Mouse (Mus musculus): ENCODE results near the gene Sun2. TPM values are rescaled to one million over a fixed set of nuclear protein-coding genes. Genes with fewer than 3 reads are reported as not detected.
A peak's percentile ranks its signal among the peaks of the same experiment; 100 is the strongest.

The Sun2 gene
- polyA plus RNA-seq, 1 experiment from 2014 or later, result 8.6 TPM

- Histone ChIP-seq H3K9me3 (ENCODE audit: low read depth, low read length) (no peaks in the 10 kb centered on the region), H3K4me1 (ENCODE audit: insufficient read depth) (no peaks in the 10 kb centered on the region), H3K4me3 (ENCODE audit: low read depth, low read length) (no peak overlapping the region), H3K4me2 (no peak overlapping the region), H3K27me3 (ENCODE audit: insufficient read depth, low read length) (no peaks in the 10 kb centered on the region), H3K36me3 (ENCODE audit: insufficient read depth) (no peaks in the 10 kb centered on the region), H3K27ac (ENCODE audit: low read depth) (no peak overlapping the region), H3K9ac (no peak overlapping the region)
- WGBS, result 77% methylated on average over 4 of the region's 4 CpGs
- DNase-seq (no peak), ATAC-seq (ENCODE audit: insufficient read depth) (no peak)
- no peak for TF ChIP-seq CTCF (IDR thresholded peaks at IDR 0.05; ENCODE audit: low read depth)
Measured at GRCm38 (mm10) chr15:79755176-79755575, 12.8 kb upstream of the Sun2 start.

GRCm38 (mm10) chr15:79753873-79754272, 11.5 kb upstream of the Sun2 start:
- no peaks in the 10 kb centered on the region for H3K27me3 ChIP-seq (ENCODE audit: insufficient read depth, low read length)
- WGBS, result 45% methylated on average over 4 of the region's 4 CpGs
- H3K36me3 ChIP-seq (ENCODE audit: insufficient read depth), result no peaks in the 10 kb centered on the region
- H3K27ac ChIP-seq (ENCODE audit: low read depth), result no peak overlapping the region
- no peak overlapping the region for H3K9ac ChIP-seq
- no peak for TF ChIP-seq CTCF (IDR thresholded peaks at IDR 0.05; ENCODE audit: low read depth)
- DNase-seq (no peak), ATAC-seq (ENCODE audit: insufficient read depth) (no peak)
- no peak overlapping the region for H3K4me2 ChIP-seq
- H3K4me3 ChIP-seq (ENCODE audit: low read depth, low read length), result no peak overlapping the region
- no peaks in the 10 kb centered on the region for H3K9me3 ChIP-seq (ENCODE audit: low read depth, low read length)
- H3K4me1 ChIP-seq (ENCODE audit: insufficient read depth), result no peaks in the 10 kb centered on the region

- H3K4me2 ChIP-seq, result no peak overlapping the region
- H3K27me3 ChIP-seq (ENCODE audit: insufficient read depth, low read length), result no peaks in the 10 kb centered on the region
- no peaks in the 10 kb centered on the region for H3K9me3 ChIP-seq (ENCODE audit: low read depth, low read length)
- ATAC-seq (ENCODE audit: insufficient read depth) (no peak; the same call in 1 of the 2 replicates), DNase-seq (no peak)
- no peak overlapping the region for H3K27ac ChIP-seq (ENCODE audit: low read depth)
- no peaks in the 10 kb centered on the region for H3K36me3 ChIP-seq (ENCODE audit: insufficient read depth)
- 92% methylated on average over 3 of the region's 3 CpGs for WGBS
- no peak overlapping the region for H3K4me3 ChIP-seq (ENCODE audit: low read depth, low read length)
- no peaks in the 10 kb centered on the region for H3K4me1 ChIP-seq (ENCODE audit: insufficient read depth)
- no peak for TF ChIP-seq CTCF (IDR thresholded peaks at IDR 0.05; ENCODE audit: low read depth)
- no peak overlapping the region for H3K9ac ChIP-seq
Measured at GRCm38 (mm10) chr15:79753420-79753752, 11.1 kb upstream of the Sun2 start.

- Histone ChIP-seq H3K27me3 (ENCODE audit: insufficient read depth, low read length) (no peaks in the 10 kb centered on the region), H3K27ac (ENCODE audit: low read depth) (no peak overlapping the region), H3K4me3 (ENCODE audit: low read depth, low read length) (no peak overlapping the region), H3K4me1 (ENCODE audit: insufficient read depth) (no peaks in the 10 kb centered on the region), H3K36me3 (ENCODE audit: insufficient read depth) (no peaks in the 10 kb centered on the region), H3K9ac (no peak overlapping the region), H3K9me3 (ENCODE audit: low read depth, low read length) (no peaks in the 10 kb centered on the region), H3K4me2 (no peak overlapping the region)
- DNase-seq (peak; percentile 84), ATAC-seq (ENCODE audit: insufficient read depth) (peak; percentile 45; the same call in 1 of the 2 replicates)
- 22% methylated on average over 11 of the region's 11 CpGs for whole genome bisulfite sequencing
- TF ChIP-seq CTCF (IDR thresholded peaks at IDR 0.05; ENCODE audit: low read depth), result peak; percentile 100
Measured at GRCm38 (mm10) chr15:79752742-79753419, 10.5 kb upstream of the Sun2 start.

- no peak for ATAC-seq (ENCODE audit: insufficient read depth)
- no peak for TF ChIP-seq CTCF (IDR thresholded peaks at IDR 0.05; ENCODE audit: low read depth)
- Histone ChIP-seq H3K9ac (no peak overlapping the region), H3K9me3 (ENCODE audit: low read depth, low read length) (no peaks in the 10 kb centered on the region), H3K27ac (ENCODE audit: low read depth) (no peak overlapping the region; the same call in 1 of the 2 replicates), H3K4me3 (ENCODE audit: low read depth, low read length) (no peak overlapping the region), H3K27me3 (ENCODE audit: insufficient read depth, low read length) (no peaks in the 10 kb centered on the region), H3K4me1 (ENCODE audit: insufficient read depth) (no peaks in the 10 kb centered on the region), H3K4me2 (no peak overlapping the region), H3K36me3 (ENCODE audit: insufficient read depth) (no peaks in the 10 kb centered on the region)
- no peak for DNase-seq
- WGBS, result 80% methylated on average over 17 of the region's 17 CpGs
Measured at GRCm38 (mm10) chr15:79751772-79752171, 9.4 kb upstream of the Sun2 start.

- no peak for TF ChIP-seq CTCF (IDR thresholded peaks at IDR 0.05; ENCODE audit: low read depth)
- Histone ChIP-seq H3K9ac (no peak overlapping the region), H3K4me3 (ENCODE audit: low read depth, low read length) (no peak overlapping the region), H3K27me3 (ENCODE audit: insufficient read depth, low read length) (no peaks in the 10 kb centered on the region), H3K4me2 (no peak overlapping the region), H3K9me3 (ENCODE audit: low read depth, low read length) (no peaks in the 10 kb centered on the region), H3K4me1 (ENCODE audit: insufficient read depth) (no peaks in the 10 kb centered on the region), H3K27ac (ENCODE audit: low read depth) (no peak overlapping the region), H3K36me3 (ENCODE audit: insufficient read depth) (no peaks in the 10 kb centered on the region)
- ATAC-seq (ENCODE audit: insufficient read depth) (no peak), DNase-seq (no peak)
- WGBS, result 83% methylated on average over 8 of the region's 8 CpGs
Measured at GRCm38 (mm10) chr15:79750266-79750665, 7.9 kb upstream of the Sun2 start.

GRCm38 (mm10) chr15:79749162-79749561, 6.8 kb upstream of the Sun2 start:
- no peak overlapping the region for H3K9ac ChIP-seq
- 85% methylated on average over 7 of the region's 7 CpGs for WGBS
- no peak overlapping the region for H3K4me3 ChIP-seq (ENCODE audit: low read depth, low read length)
- ATAC-seq (ENCODE audit: insufficient read depth) (no peak), DNase-seq (no peak)
- no peaks in the 10 kb centered on the region for H3K4me1 ChIP-seq (ENCODE audit: insufficient read depth)
- no peaks in the 10 kb centered on the region for H3K9me3 ChIP-seq (ENCODE audit: low read depth, low read length)
- H3K27ac ChIP-seq (ENCODE audit: low read depth), result no peak overlapping the region
- no peak for TF ChIP-seq CTCF (IDR thresholded peaks at IDR 0.05; ENCODE audit: low read depth)
- no peak overlapping the region for H3K4me2 ChIP-seq
- no peaks in the 10 kb centered on the region for H3K36me3 ChIP-seq (ENCODE audit: insufficient read depth)
- no peaks in the 10 kb centered on the region for H3K27me3 ChIP-seq (ENCODE audit: insufficient read depth, low read length)
